Mouse (Mus musculus) MEL (cell line): ENCODE results near the gene Mrrf. TPM values are rescaled to one million over a fixed set of nuclear protein-coding genes. Genes with fewer than 3 reads are reported as not detected.

ENCODE experiments used
- DNase-seq: peaks from one replicate; pipeline ENCODE4 v3.0.0; 2011; ENCODE audit warnings: low read depth, low spot score
- H3K27ac ChIP-seq: 2 replicates; pipeline ENCODE4 v1.5.1; 2012; ENCODE audit warnings: low read depth, mild to moderate bottlenecking, control low read depth, low read length, moderate library complexity; ENCODE audit not compliant: control insufficient read depth
- H3K27me3 ChIP-seq, 2 experiments: fragments of 150-350 bp in 1 of 2; sonication (generic) in 1 of 2; 2 replicates each; pipeline ENCODE4 v1.6.1; 2012; ENCODE audit warnings: low read length in 2 of 2, mild to moderate bottlenecking in 2 of 2, improper control_type of control experiment in 1 of 2, moderate library complexity in 1 of 2; ENCODE audit not compliant: insufficient read depth in 2 of 2, control insufficient read depth in 1 of 2
- H3K36me3 ChIP-seq, 2 experiments: 2 replicates each; pipeline ENCODE4 v1.6.1; 2012 to 2014; ENCODE audit warnings: low read length in 2 of 2, improper control_type of control experiment in 1 of 2, inconsistent platforms in 1 of 2, mild to moderate bottlenecking in 1 of 2; ENCODE audit not compliant: insufficient read depth in 2 of 2, control insufficient read depth in 1 of 2
- H3K4me1 ChIP-seq, 2 experiments: fragments of 150-350 bp in 1 of 2; sonication (generic) in 1 of 2; 2 replicates each; pipeline ENCODE4 v1.6.1; 2012; ENCODE audit warnings: low read length in 2 of 2, improper control_type of control experiment in 1 of 2, mild to moderate bottlenecking in 1 of 2; ENCODE audit not compliant: insufficient read depth in 2 of 2, control insufficient read depth in 1 of 2
- H3K4me3 ChIP-seq, 2 experiments: fragments of 150-350 bp in 1 of 2; sonication (generic) in 1 of 2; 2 replicates each; pipeline ENCODE4 v1.5.1; 2012; ENCODE audit warnings: low read depth in 2 of 2, low read length in 2 of 2, mild to moderate bottlenecking in 2 of 2, moderate library complexity in 2 of 2, control low read depth in 1 of 2, improper control_type of control experiment in 1 of 2; ENCODE audit not compliant: control insufficient read depth in 1 of 2, insufficient read depth in 1 of 2
- H3K79me2 ChIP-seq: 2 replicates; pipeline ENCODE4 v1.6.1; 2012; ENCODE audit warnings: mild to moderate bottlenecking, low read length, moderate library complexity; ENCODE audit not compliant: control insufficient read depth, poor library complexity, insufficient read depth
- H3K9ac ChIP-seq: 2 replicates; pipeline ENCODE4 v1.6.1; 2012; ENCODE audit warnings: low read depth, mild to moderate bottlenecking, control low read depth, low read length, moderate library complexity; ENCODE audit not compliant: control insufficient read depth, poor library complexity, severe bottlenecking
- H3K9me3 ChIP-seq: fragments of 150-350 bp; sonication (generic); replicated peaks from 2 replicates; pipeline ENCODE4 v1.6.1; 2012; ENCODE audit warnings: mild to moderate bottlenecking, low read length, improper control_type of control experiment, moderate library complexity; ENCODE audit not compliant: insufficient read depth
- BHLHE40 ChIP-seq: IDR thresholded peaks from 2 replicates; pipeline ENCODE4 v1.6.1; 2012; ENCODE audit warnings: low read depth, mild to moderate bottlenecking, inconsistent platforms, low read length, improper control_type of control experiment, borderline replicate concordance
- CHD2 ChIP-seq: IDR thresholded peaks from 2 replicates; pipeline ENCODE4 v1.6.1; 2011; ENCODE audit warnings: low read length, improper control_type of control experiment
- ELF1 ChIP-seq: IDR thresholded peaks from 2 replicates; pipeline ENCODE4 v1.6.1; 2014; ENCODE audit warnings: low read depth, mild to moderate bottlenecking, inconsistent platforms, low read length, improper control_type of control experiment, moderate library complexity
- ETS1 ChIP-seq: IDR thresholded peaks from 2 replicates; pipeline ENCODE4 v1.6.1; 2012; ENCODE audit warnings: low read depth, mild to moderate bottlenecking, inconsistent platforms, low read length, improper control_type of control experiment, moderate library complexity
- HCFC1 ChIP-seq: IDR thresholded peaks from 2 replicates; pipeline ENCODE4 v1.6.1; 2012; ENCODE audit warnings: low read depth, mild to moderate bottlenecking, inconsistent platforms, low read length, improper control_type of control experiment, moderate library complexity
- MAX ChIP-seq: IDR thresholded peaks from 2 replicates; pipeline ENCODE4 v1.6.1; 2011; ENCODE audit warnings: low read length, improper control_type of control experiment
- MEF2A ChIP-seq: IDR thresholded peaks from 2 replicates; pipeline ENCODE4 v1.6.1; 2014; ENCODE audit warnings: low read depth, mild to moderate bottlenecking, inconsistent platforms, low read length, improper control_type of control experiment; ENCODE audit not compliant: poor library complexity, insufficient replicate concordance, severe bottlenecking; ENCODE audit errors: extremely low read depth
- MXI1 ChIP-seq: IDR thresholded peaks from 2 replicates; pipeline ENCODE4 v1.6.1; 2011; ENCODE audit warnings: mild to moderate bottlenecking, low read depth, low read length, improper control_type of control experiment
- MYC ChIP-seq: IDR thresholded peaks from 2 replicates; pipeline ENCODE4 v1.6.1; 2011; ENCODE audit warnings: low read depth, mild to moderate bottlenecking, low read length, improper control_type of control experiment, moderate library complexity
- NELFE ChIP-seq: IDR thresholded peaks from 2 replicates; pipeline ENCODE4 v1.6.1; 2011; ENCODE audit warnings: low read depth, low read length, improper control_type of control experiment
- NRF1 ChIP-seq: IDR thresholded peaks from 2 replicates; pipeline ENCODE4 v1.6.1; 2014; ENCODE audit warnings: low read depth, mild to moderate bottlenecking, inconsistent platforms, low read length, improper control_type of control experiment, moderate library complexity; ENCODE audit not compliant: poor library complexity, insufficient read depth, severe bottlenecking
- POLR2AphosphoS5 ChIP-seq: IDR thresholded peaks from 2 replicates; pipeline ENCODE4 v1.6.1; 2012; ENCODE audit warnings: low read depth, borderline replicate concordance, mild to moderate bottlenecking, inconsistent platforms, low read length, moderate library complexity, mixed read lengths
- RAD21 ChIP-seq: IDR thresholded peaks from 2 replicates; pipeline ENCODE4 v1.6.1; 2011; ENCODE audit warnings: mild to moderate bottlenecking, low read depth, low read length, improper control_type of control experiment
- SIN3A ChIP-seq: IDR thresholded peaks from 2 replicates; pipeline ENCODE4 v1.6.1; 2012; ENCODE audit warnings: low read length, improper control_type of control experiment, inconsistent platforms
- UBTF ChIP-seq: IDR thresholded peaks from 2 replicates; pipeline ENCODE4 v1.6.1; 2012; ENCODE audit warnings: low read depth, mild to moderate bottlenecking, inconsistent platforms, low read length, improper control_type of control experiment, moderate library complexity, borderline replicate concordance; ENCODE audit not compliant: insufficient read depth
- USF2 ChIP-seq, 2 experiments: IDR thresholded peaks; 2 replicates each; pipeline ENCODE4 v1.6.1; 2011 to 2012; ENCODE audit warnings: improper control_type of control experiment in 2 of 2, low read length in 2 of 2, borderline replicate concordance in 1 of 2, inconsistent platforms in 1 of 2, low read depth in 1 of 2, mild to moderate bottlenecking in 1 of 2; ENCODE audit not compliant: insufficient read depth in 1 of 2
- ZC3H11A ChIP-seq: IDR thresholded peaks from 2 replicates; pipeline ENCODE4 v1.6.1; 2012; ENCODE audit warnings: low read depth, mild to moderate bottlenecking, inconsistent platforms, low read length, improper control_type of control experiment
- ZKSCAN1 ChIP-seq: IDR thresholded peaks from 2 replicates; pipeline ENCODE4 v1.6.1; 2012; ENCODE audit warnings: low read depth, mild to moderate bottlenecking, inconsistent platforms, low read length, improper control_type of control experiment, moderate library complexity
- ZMIZ1 ChIP-seq: IDR thresholded peaks from 2 replicates; pipeline ENCODE4 v1.6.1; 2012; ENCODE audit warnings: low read depth, mild to moderate bottlenecking, inconsistent platforms, low read length, improper control_type of control experiment, moderate library complexity
- ZNF384 ChIP-seq: IDR thresholded peaks from 2 replicates; pipeline ENCODE4 v1.6.1; 2012; ENCODE audit warnings: low read depth, mild to moderate bottlenecking, inconsistent platforms, low read length, improper control_type of control experiment
- polyA plus RNA-seq, 2 experiments: library from polyadenylated mRNA; stranded (reverse) in 1 of 2; unstranded in 1 of 2; fragments of >175 nt in 1 of 2; fragments of >200 nt in 1 of 2; gene quantifications; 2 replicates each; pipeline versions ENCODE4 v1.2.1 to v1.2.4; 2012; ENCODE audit warnings: low replicate concordance in 2 of 2, low read depth in 1 of 2; ENCODE audit not compliant: insufficient read length in 2 of 2, insufficient read depth in 1 of 2, missing spikeins in 1 of 2
- total RNA-seq: library from RNA; depleted of rRNA; stranded (reverse); fragments of 300-350 nt; gene quantifications from 2 replicates; pipeline ENCODE4 v1.2.3, GENCODE M21; 2012

Mrrf gene
- total and polyA plus RNA-seq, 3 experiments, result 28.0 to 31.2 TPM; not detected in 1

DNA sequence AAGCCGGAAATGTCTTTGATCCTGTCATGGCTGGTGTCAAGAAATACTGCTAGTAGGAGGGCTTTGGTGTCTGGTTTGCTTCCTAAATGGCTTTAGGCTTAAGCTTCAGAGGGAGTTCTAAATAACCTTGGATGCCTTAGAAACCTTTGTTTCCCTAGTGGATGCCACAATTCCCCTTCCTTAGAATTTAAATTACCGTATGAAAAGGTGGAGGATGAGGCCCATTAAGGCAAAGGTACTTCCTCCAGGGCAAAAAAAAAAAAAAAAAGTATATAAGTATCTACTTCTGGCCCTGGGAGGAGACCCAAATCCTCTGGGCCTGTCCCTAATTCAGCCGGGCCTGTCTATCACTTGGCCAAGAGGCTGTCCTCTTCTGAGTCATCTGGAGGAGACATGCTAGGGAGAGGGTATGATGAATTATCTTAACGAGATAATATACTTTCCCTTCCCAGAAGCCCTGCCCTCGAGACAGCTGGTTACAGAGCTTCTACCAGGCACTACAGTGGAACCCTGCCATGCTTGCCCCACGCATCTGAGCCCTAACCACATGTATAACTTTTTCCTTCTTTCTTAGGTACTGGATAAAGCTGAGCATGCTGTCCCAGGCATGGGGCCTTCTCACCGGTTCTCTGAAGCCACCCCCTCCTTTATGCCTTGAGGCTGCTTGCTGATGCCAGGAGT is 86.1 kb downstream of the Mrrf start:
- DNase-seq, result no peak
- no peak overlapping the region for H3K9ac ChIP-seq
- H3K4me3 ChIP-seq, result no peak overlapping the region
- H3K79me2 ChIP-seq, result no peaks in the 10 kb centered on the region
- H3K4me1 ChIP-seq, result peaks cover 0 to 13% of the 10 kb centered on the region in 2 experiments; a peak in 2 of 4 replicates
- H3K36me3 ChIP-seq, result no peaks in the 10 kb centered on the region; a peak in 1 of 4 replicates
- no peak overlapping the region for H3K27ac ChIP-seq
- TF ChIP-seq ZNF384 (peak; percentile 59), CHD2 (no peak)
- no peaks in the 10 kb centered on the region for H3K9me3 ChIP-seq
- H3K27me3 ChIP-seq, result no peaks in the 10 kb centered on the region

DNA sequence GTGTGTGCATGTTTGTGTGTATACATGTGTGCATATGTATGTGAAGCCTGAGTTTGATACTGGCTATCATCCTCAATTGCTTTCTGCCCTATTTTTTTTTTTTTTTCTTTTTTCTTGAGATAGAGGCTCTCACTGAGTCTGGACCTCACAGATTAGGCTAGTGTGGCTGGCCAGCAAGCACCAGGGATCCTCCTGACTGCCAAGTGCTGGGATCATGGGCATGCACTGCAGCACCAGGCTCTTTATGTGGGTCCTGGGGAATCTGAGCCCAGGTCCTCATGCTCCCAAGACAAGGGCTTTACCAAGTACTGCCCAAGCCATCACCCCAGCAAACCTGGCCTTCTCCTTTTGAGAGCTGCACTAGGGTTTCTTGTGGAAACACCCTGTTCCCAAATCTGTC is 87.2 kb downstream of the Mrrf start:
- no peaks in the 10 kb centered on the region for H3K79me2 ChIP-seq
- H3K9me3 ChIP-seq, result no peaks in the 10 kb centered on the region
- no peak overlapping the region for H3K9ac ChIP-seq
- DNase-seq, result no peak
- H3K27me3 ChIP-seq, result no peaks in the 10 kb centered on the region; a peak in 1 of 4 replicates
- TF ChIP-seq BHLHE40 (no peak), ELF1 (no peak), ETS1 (no peak), NRF1 (no peak)
- no peak overlapping the region for H3K27ac ChIP-seq
- H3K36me3 ChIP-seq, result no peaks in the 10 kb centered on the region
- no peak overlapping the region for H3K4me3 ChIP-seq
- H3K4me1 ChIP-seq, result peaks cover 0 to 9% of the 10 kb centered on the region in 2 experiments; a peak in 2 of 4 replicates

DNA sequence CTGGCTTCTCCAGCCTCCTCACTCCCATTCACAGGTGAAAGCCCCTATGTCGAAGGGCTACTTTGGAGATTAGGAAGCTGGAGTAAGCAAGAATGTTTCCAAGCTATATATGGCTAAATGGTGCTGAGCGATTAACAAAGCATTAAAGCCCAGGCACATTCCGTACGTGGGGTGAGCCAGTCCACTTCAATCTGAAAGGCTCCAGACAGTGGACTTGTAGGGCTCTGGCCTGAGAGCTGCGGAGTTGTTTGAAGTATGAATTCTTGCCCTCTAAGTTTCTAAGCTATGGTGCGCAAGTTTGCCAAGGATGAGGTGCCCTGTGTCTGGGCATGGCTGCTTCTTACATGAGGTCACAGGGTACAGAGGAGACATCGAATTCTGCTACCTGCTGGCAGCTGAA is 88.0 kb downstream of the Mrrf start:
- Histone ChIP-seq H3K9me3 (no peaks in the 10 kb centered on the region), H3K4me1 (peaks cover 0 to 9% of the 10 kb centered on the region in 2 experiments; a peak in 2 of 4 replicates), H3K4me3 (no peak overlapping the region), H3K9ac (no peak overlapping the region), H3K27me3 (no peaks in the 10 kb centered on the region; a peak in 2 of 4 replicates)
- no peak for DNase-seq
- TF ChIP-seq ZNF384 (no peak), ETS1 (no peak), UBTF (no peak), MAX (no peak), MXI1 (no peak), SIN3A (no peak), USF2 (IDR thresholded peaks at IDR 0.05; ENCODE audit: borderline replicate concordance in 1 of 2, insufficient read depth in 1 of 2, low read depth in 1 of 2, low read length in 2 of 2) (no peak), ZKSCAN1 (no peak), RAD21 (no peak), ZMIZ1 (no peak), NELFE (no peak), MYC (no peak), MEF2A (no peak), POLR2AphosphoS5 (no peak), HCFC1 (no peak), ZC3H11A (no peak), NRF1 (no peak)
- TF ChIP-seq, all 39 proteins: peak for 0
- no peaks in the 10 kb centered on the region for H3K79me2 ChIP-seq
- no peaks in the 10 kb centered on the region for H3K36me3 ChIP-seq
- no peak overlapping the region for H3K27ac ChIP-seq
